Mouse (Mus musculus): ENCODE measurements at regions not wholly inside any gene's neighbourhood (a gene's known extent, or its start where the extent isn't known, plus 50 kb on each side); places are given as distances from the start of the nearest gene placed in this dataset.

DNA sequence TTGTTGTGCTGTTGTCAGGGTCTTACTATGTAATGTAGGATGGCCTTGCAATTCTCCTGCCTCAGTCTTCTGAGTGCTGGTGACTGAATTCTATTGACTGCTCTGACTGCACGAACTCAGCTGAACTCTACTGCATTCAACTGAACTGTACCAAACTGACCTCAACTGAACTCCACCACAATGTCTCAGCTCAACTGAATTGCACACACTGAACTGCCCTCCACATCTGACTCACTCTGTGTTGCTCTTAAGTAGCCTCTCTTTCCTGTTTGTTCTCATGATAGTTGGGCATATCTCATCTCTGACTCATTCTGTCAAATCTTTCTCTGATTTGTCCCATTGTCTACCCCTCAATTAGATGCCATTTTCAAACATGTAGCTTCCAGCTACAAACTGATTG, 306.1 kb downstream of the Hace1 start:
- Histone ChIP-seq H3K4me2 (ENCODE audit: insufficient read depth, low read depth, poor library complexity, severe bottlenecking) (no peak overlapping the region), H3K36me3 (replicated peaks in 1 of 2; ENCODE audit: control insufficient read depth in 1 of 2, insufficient read depth in 1 of 2, low read length in 1 of 2) (no peaks in the 10 kb centered on the region), H3K9me3 (replicated peaks; ENCODE audit: low read length) (no peaks in the 10 kb centered on the region), H3K9ac (ENCODE audit: insufficient read depth, low read depth) (no peak overlapping the region), H3K27ac (ENCODE audit: insufficient read depth, low read depth) (no peak overlapping the region), H3K79me2 (replicated peaks; ENCODE audit: control insufficient read depth, extremely low read depth, insufficient read depth, poor library complexity, severe bottlenecking) (no peaks in the 10 kb centered on the region), H3K4me1 (ENCODE audit: control insufficient read depth in 1 of 2, insufficient read depth in 2 of 2) (no peaks in the 10 kb centered on the region), H3K27me3 (replicated peaks) (no peaks in the 10 kb centered on the region), H3K4me3 (replicated peaks in 1 of 3; ENCODE audit: low read depth in 2 of 3, low read length in 2 of 3, poor library complexity in 1 of 3) (no peak overlapping the region)
- no peak for DNase-seq (ENCODE audit: extremely low read depth)
- TF ChIP-seq RCOR1 (conservative IDR thresholded peaks at IDR 0.05; ENCODE audit: low read depth, low read length) (no peak), ELF1 (IDR thresholded peaks at IDR 0.05; ENCODE audit: low read depth, low read length) (no peak), MYC (IDR thresholded peaks at IDR 0.05; ENCODE audit: low read depth, low read length) (no peak), CHD1 (IDR thresholded peaks at IDR 0.05; ENCODE audit: low read depth, low read length) (no peak), MAX (IDR thresholded peaks at IDR 0.05; ENCODE audit: low read length) (no peak), IRF4 (IDR thresholded peaks at IDR 0.05; ENCODE audit: low read depth, low read length) (no peak), CHD2 (IDR thresholded peaks at IDR 0.05; ENCODE audit: low read length) (no peak), GABPA (IDR thresholded peaks at IDR 0.05; ENCODE audit: insufficient replicate concordance, low read depth, low read length) (no peak), NRF1 (IDR thresholded peaks at IDR 0.05; ENCODE audit: low read depth, low read length) (no peak), POLR2AphosphoS2 (IDR thresholded peaks at IDR 0.05; ENCODE audit: low read depth, low read length) (no peak), TBP (conservative IDR thresholded peaks at IDR 0.05; ENCODE audit: low read depth, low read length) (no peak), MAZ (IDR thresholded peaks at IDR 0.05; ENCODE audit: low read depth, low read length) (no peak), SMC3 (IDR thresholded peaks at IDR 0.05; ENCODE audit: low read depth, low read length) (no peak), NELFE (IDR thresholded peaks at IDR 0.05; ENCODE audit: low read depth, low read length) (no peak), MXI1 (IDR thresholded peaks at IDR 0.05; ENCODE audit: low read depth, low read length) (no peak), POLR2A (IDR thresholded peaks at IDR 0.05; ENCODE audit: low read depth, low read length) (no peak), TCF12 (IDR thresholded peaks at IDR 0.05; ENCODE audit: low read depth, low read length) (no peak)
- in situ Hi-C loops (cut with MboI; ENCODE audit: low pct_ligation_motif_present, low pct_unique_long_range_greater_than_20kb, low sequenced_read_pairs) (no loop called here), dilution Hi-C loops (cut with MboI; ENCODE audit: extremely low pct_ligation_motif_present, extremely low pct_unique_long_range_greater_than_20kb, low sequenced_read_pairs) (no loop called here)

DNA sequence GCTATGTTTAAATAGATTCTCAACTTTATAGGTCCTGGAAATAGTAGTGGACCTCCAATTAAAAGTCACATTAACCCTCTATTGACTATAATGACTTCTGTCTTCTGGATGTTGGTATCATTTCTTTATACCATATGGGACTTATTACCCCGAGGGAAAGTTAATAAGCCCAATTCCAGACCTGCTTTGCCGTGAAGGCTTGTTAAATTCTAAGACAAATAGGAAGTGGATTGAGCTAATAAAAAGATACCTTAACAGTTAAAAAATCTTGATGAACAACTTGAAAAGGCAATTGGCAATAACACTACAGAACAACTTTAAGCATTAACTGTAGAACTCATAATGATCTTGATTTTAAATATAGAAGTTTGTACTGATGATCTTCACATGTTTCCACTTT, 309.0 kb downstream of the Hace1 start:
- no peaks in the 10 kb centered on the region for H3K27me3 ChIP-seq (replicated peaks)
- H3K4me3 ChIP-seq (replicated peaks in 1 of 3; ENCODE audit: low read depth in 2 of 3, low read length in 2 of 3, poor library complexity in 1 of 3): no peak overlapping the region
- dilution Hi-C loops (cut with MboI; ENCODE audit: extremely low pct_ligation_motif_present, extremely low pct_unique_long_range_greater_than_20kb, low sequenced_read_pairs) (no loop called here), in situ Hi-C loops (cut with MboI; ENCODE audit: low pct_ligation_motif_present, low pct_unique_long_range_greater_than_20kb, low sequenced_read_pairs) (no loop called here)
- no peaks in the 10 kb centered on the region for H3K36me3 ChIP-seq (replicated peaks in 1 of 2; ENCODE audit: control insufficient read depth in 1 of 2, insufficient read depth in 1 of 2, low read length in 1 of 2)
- no peak for TF ChIP-seq POLR2AphosphoS2 (IDR thresholded peaks at IDR 0.05; ENCODE audit: low read depth, low read length)
- TF ChIP-seq RCOR1 (conservative IDR thresholded peaks at IDR 0.05; ENCODE audit: low read depth, low read length): no peak
- TF ChIP-seq MEF2A (IDR thresholded peaks at IDR 0.05; ENCODE audit: borderline replicate concordance, low read depth, low read length): no peak
- no peak for TF ChIP-seq HCFC1 (IDR thresholded peaks at IDR 0.05; ENCODE audit: low read depth, low read length)
- no peak for TF ChIP-seq CHD1 (IDR thresholded peaks at IDR 0.05; ENCODE audit: low read depth, low read length)
- no peak for TF ChIP-seq IRF4 (IDR thresholded peaks at IDR 0.05; ENCODE audit: low read depth, low read length)
- TF ChIP-seq MAZ (IDR thresholded peaks at IDR 0.05; ENCODE audit: low read depth, low read length): no peak
- TF ChIP-seq TBP (conservative IDR thresholded peaks at IDR 0.05; ENCODE audit: low read depth, low read length): no peak
- no peak for TF ChIP-seq ZNF384 (IDR thresholded peaks at IDR 0.05; ENCODE audit: low read depth, low read length)
- TF ChIP-seq ELF1 (IDR thresholded peaks at IDR 0.05; ENCODE audit: low read depth, low read length): no peak
- no peaks in the 10 kb centered on the region for H3K9me3 ChIP-seq (replicated peaks; ENCODE audit: low read length)
- DNase-seq (ENCODE audit: extremely low read depth): no peak
- H3K79me2 ChIP-seq (replicated peaks; ENCODE audit: control insufficient read depth, extremely low read depth, insufficient read depth, poor library complexity, severe bottlenecking): no peaks in the 10 kb centered on the region
- no peak overlapping the region for H3K9ac ChIP-seq (ENCODE audit: insufficient read depth, low read depth)
- H3K27ac ChIP-seq (ENCODE audit: insufficient read depth, low read depth): no peak overlapping the region
- H3K4me2 ChIP-seq (ENCODE audit: insufficient read depth, low read depth, poor library complexity, severe bottlenecking): no peak overlapping the region
- no peaks in the 10 kb centered on the region for H3K4me1 ChIP-seq (ENCODE audit: control insufficient read depth in 1 of 2, insufficient read depth in 2 of 2)
